Mouse (Mus musculus) heart, postnatal 0 days (tissue): ENCODE data around the gene Plk2.

Experiments
- CTCF ChIP-seq: IDR thresholded peaks from 2 replicates; pipeline ENCODE4 v1.5.1; 2016; ENCODE audit warnings: antibody characterized with exemption, control low read depth, low read depth
- EP300 ChIP-seq: IDR thresholded peaks from 2 replicates; pipeline ENCODE4 v1.6.1; 2016; ENCODE audit warnings: antibody characterized with exemption, low read depth

DNA sequence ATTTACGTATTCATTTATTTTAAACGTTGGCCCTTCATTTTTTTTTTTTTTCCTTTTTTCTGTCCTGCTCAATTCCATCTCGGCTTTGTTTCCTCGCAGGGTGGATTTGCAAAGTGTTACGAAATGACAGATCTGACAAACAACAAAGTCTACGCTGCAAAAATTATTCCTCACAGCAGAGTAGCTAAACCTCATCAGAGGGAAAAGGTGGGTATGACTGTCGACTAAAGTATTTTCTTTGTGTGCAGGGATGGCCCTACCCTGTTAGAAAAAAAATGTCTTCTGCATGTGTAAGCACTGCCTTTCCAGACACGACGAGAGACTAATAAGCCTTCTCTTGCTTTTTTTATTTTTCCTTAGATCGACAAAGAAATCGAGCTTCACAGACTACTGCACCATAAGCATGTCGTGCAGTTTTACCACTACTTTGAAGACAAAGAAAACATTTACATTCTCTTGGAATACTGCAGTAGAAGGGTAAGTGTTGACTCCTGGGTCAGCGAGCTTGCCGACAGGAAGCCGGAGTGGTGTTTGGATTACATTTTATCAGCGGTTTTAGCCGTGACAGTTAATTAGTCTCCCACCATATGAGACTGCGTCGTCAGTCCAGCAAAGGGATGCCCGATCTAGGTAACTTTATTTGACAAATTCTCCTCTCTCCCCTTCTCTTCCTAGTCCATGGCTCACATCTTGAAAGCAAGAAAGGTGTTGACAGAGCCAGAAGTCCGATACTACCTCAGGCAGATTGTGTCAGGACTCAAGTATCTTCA lies 1.3 kb downstream of the Plk2 start:
- TF ChIP-seq EP300: no peak
- TF ChIP-seq CTCF: no peak
